Mouse (Mus musculus) limb, embryonic 11.5 days (tissue): ENCODE data around the gene Mapkapk2. TPM values are rescaled to one million over a fixed set of nuclear protein-coding genes. Genes with fewer than 3 reads are reported as not detected.
"Not testable (repeated sequence)": the region's sequence is repeated elsewhere in the genome, so short reads cannot be mapped to it uniquely, and the experiment has no call there.

Experiments
- ATAC-seq: fragments of 200-750 bp; cut with Nextera tagmentation; 2 replicates; pipeline ENCODE4 v1.8.0; 2017; ENCODE audit warnings: low read depth; ENCODE audit not compliant: insufficient number of reproducible peaks, low FRiP score, low TSS enrichment
- DNase-seq: peaks from one replicate; pipeline ENCODE4 v3.0.0-alpha.2; 2015; ENCODE audit warnings: low spot score
- H3K27ac ChIP-seq: fragments of 300-500 bp; sonication (generic); replicated peaks from 2 replicates; pipeline ENCODE4 v1.5.1; 2014; ENCODE audit warnings: low read depth, mild to moderate bottlenecking, low read length
- H3K27me3 ChIP-seq: fragments of 300-500 bp; sonication (generic); 2 replicates; pipeline ENCODE4 v1.6.1; 2014; ENCODE audit warnings: mild to moderate bottlenecking, low read length, mixed read lengths; ENCODE audit not compliant: control insufficient read depth, insufficient read depth
- H3K36me3 ChIP-seq: fragments of 300-500 bp; sonication (generic); 2 replicates; pipeline ENCODE4 v1.6.1; 2014; ENCODE audit warnings: mild to moderate bottlenecking, low read length, moderate library complexity, mixed read lengths; ENCODE audit not compliant: control insufficient read depth, insufficient read depth
- H3K4me1 ChIP-seq: fragments of 300-500 bp; sonication (generic); 2 replicates; pipeline ENCODE4 v1.6.1; 2014; ENCODE audit warnings: low read length, mixed read lengths; ENCODE audit not compliant: control insufficient read depth, insufficient read depth
- H3K4me2 ChIP-seq: fragments of 300-500 bp; sonication (generic); 2 replicates; pipeline ENCODE4 v1.6.1; 2014; ENCODE audit warnings: low read depth, mild to moderate bottlenecking, moderate library complexity; ENCODE audit not compliant: severe bottlenecking
- H3K4me3 ChIP-seq: fragments of 300-500 bp; sonication (generic); 2 replicates; pipeline ENCODE4 v1.5.1; 2014; ENCODE audit warnings: low read depth, low read length
- H3K9ac ChIP-seq: fragments of 300-500 bp; sonication (generic); 2 replicates; pipeline ENCODE4 v1.6.1; 2014; ENCODE audit warnings: mild to moderate bottlenecking, low read length
- H3K9me3 ChIP-seq: fragments of 300-500 bp; sonication (generic); 2 replicates; pipeline ENCODE4 v1.6.1; 2016; ENCODE audit warnings: low read length; ENCODE audit not compliant: control insufficient read depth
- WGBS: fragments of 180-500 bp; shearing (Covaris S2); extraction: QIAGEN DNeasy Blood & Tissue Kit; methylation state at CpG from one replicate; pipeline ENCODE4 v1.1.7; 2014; 5-methylcytosine and 5-hydroxymethylcytosine counted together
- polyA plus RNA-seq: library from polyadenylated mRNA; unstranded; fragments of >200 nt; fragmentation: Nextera tagmentation; extraction: Ambion mirVana; gene quantifications from 2 replicates; pipeline ENCODE4 v1.2.1, GENCODE M21; 2014

Mapkapk2 gene
- 43.5 and 47.6 TPM in 2 replicates for polyA plus RNA-seq

DNA sequence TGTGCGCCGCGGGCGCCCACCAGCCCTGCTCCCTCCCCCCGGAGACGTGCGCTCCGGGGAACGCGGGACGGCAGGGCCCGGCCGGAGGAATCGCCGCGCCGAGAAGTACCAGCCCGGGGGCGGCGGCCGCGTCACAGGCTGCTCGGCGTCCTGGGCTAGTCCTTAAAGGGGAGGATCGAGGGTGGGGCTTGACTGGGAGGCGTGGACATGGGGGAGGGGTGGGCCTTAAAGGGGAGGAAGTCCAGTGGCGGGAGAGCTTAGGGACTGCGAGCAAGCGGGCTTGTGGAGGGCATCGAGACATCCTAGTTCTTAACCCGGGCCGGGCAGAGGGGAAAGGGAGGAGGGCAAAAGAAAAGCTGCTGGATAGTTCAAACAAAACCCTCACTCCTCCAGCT lies at the start of gene Mapkapk2:
Gene Mapkapk2 (minus strand): TSS at position 127 of the 395 bp plus-strand sequence.
- Histone ChIP-seq H3K27me3 (no peaks in the 10 kb centered on the region), H3K4me2 (peak within 1 kb of the TSS; percentile 82), H3K9ac (peak within 1 kb of the TSS; percentile 89), H3K9me3 (no peaks in the 10 kb centered on the region), H3K4me1 (peaks cover 3% of the 10 kb centered on the region; the same call in 1 of the 2 replicates), H3K36me3 (no peaks in the 10 kb centered on the region), H3K4me3 (peak within 1 kb of the TSS; percentile 86), H3K27ac (peak within 1 kb of the TSS; percentile 68)
- DNase-seq (peak; percentile 96), ATAC-seq (peak; percentile 97)
- under 1% methylated on average over 26 of the region's 32 CpGs for whole genome bisulfite sequencing

DNA sequence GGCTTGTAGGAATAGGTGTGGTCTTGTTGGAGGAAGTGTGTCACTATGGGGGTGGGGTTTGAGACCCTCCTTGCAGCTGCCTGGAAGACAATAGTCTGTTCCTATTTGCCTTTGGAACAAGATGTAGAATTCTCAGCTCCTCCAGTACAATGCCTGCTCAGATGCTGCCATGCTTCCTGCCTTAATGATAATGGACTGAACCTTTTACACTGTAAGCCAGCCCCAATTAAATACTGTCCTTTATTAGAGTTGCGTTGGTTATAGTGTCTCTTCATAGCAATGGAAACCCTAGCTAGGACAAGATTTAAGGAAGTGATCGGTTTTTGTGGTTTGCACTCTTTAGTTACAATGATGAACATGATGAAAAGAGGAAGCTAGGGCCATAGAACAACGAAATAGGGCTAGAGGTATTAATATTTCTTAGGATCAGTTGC lies 48.6 kb upstream of the Mapkapk2 start:
- Histone ChIP-seq H3K4me3 (no peak overlapping the region), H3K9me3 (no peaks in the 10 kb centered on the region), H3K4me2 (no peak overlapping the region), H3K27ac (no peak overlapping the region), H3K4me1 (no peaks in the 10 kb centered on the region), H3K9ac (no peak overlapping the region), H3K36me3 (no peaks in the 10 kb centered on the region), H3K27me3 (no peaks in the 10 kb centered on the region)
- no peak for DNase-seq
- no peak for ATAC-seq
- 88% methylated on average over 3 of the region's 3 CpGs for WGBS

DNA sequence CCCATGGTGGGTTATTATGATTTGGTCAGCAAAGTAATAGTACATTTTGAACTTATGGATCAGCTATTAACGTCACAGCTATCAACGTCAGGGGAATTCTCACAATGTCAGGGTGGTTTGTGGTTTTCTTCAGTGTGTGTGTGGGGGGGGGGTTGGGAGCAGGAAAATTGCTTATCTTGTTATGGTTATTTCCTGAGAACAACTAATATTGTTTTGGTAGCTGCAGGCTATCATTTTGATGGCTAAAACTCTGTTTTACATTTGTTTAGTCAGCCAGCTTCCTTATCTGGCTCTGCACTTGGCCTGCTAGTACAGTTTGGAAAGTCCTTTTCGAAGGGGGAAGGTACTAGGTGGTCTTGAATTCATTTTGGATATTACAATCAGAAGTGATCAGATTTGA lies 47.6 kb upstream of the Mapkapk2 start:
- not testable (repeated sequence) for H3K27ac ChIP-seq, H3K36me3 ChIP-seq, H3K4me3 ChIP-seq, H3K27me3 ChIP-seq, H3K4me1 ChIP-seq, DNase-seq, H3K9me3 ChIP-seq, H3K4me2 ChIP-seq, ATAC-seq, H3K9ac ChIP-seq
- WGBS: 91% methylated on average over 3 of the region's 3 CpGs

DNA sequence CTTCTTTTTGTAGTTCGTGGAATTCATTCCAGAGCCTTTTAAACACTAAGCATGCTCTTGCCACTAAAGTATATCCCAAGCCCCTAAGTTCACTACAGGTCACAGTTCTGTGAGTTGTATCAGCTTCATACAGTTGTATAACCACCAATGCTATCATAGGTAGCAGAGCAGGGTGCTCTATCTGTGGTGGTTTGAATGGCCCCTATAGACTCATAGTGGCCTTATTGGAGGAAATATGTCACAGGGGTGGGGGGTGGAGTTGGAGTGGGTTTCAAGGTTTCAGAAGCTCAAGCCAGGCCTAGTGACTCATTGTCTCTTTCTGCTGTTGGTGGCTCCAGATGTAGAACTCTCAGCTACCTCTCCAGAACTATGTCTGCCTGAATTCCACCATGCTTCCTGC lies 44.8 kb upstream of the Mapkapk2 start:
- WGBS: 65% methylated on average over 1 of the region's 1 CpGs
- Histone ChIP-seq H3K9ac (no peak overlapping the region), H3K27me3 (no peaks in the 10 kb centered on the region), H3K4me2 (no peak overlapping the region), H3K9me3 (no peaks in the 10 kb centered on the region), H3K4me1 (no peaks in the 10 kb centered on the region), H3K4me3 (no peak overlapping the region), H3K27ac (no peak overlapping the region), H3K36me3 (no peaks in the 10 kb centered on the region)
- no peak for DNase-seq
- no peak for ATAC-seq

DNA sequence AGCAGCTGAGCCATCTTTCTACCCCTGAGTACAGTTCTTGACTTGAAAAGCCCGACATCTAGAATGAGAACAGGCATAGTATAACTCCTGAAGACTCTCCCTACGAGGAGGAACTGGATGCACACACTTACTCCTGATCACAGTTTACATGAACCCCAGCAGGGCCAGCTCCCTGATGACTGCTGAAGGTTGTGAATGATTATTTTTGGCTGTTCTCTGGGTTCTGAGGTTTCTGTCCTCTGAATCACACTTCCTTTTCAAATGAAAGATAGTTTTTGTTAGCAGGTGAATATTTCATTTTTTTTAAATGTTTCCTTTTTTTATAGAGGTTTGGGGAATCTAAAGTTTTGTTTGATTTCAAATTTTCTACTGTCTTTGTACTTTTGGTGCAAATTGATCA lies 43.8 kb upstream of the Mapkapk2 start:
- Histone ChIP-seq H3K27me3 (no peaks in the 10 kb centered on the region), H3K36me3 (no peaks in the 10 kb centered on the region), H3K9me3 (no peaks in the 10 kb centered on the region), H3K4me2 (no peak overlapping the region), H3K9ac (no peak overlapping the region), H3K4me3 (no peak overlapping the region), H3K27ac (no peak overlapping the region), H3K4me1 (0 out of 2 replicates have a peak, but pooled peaks cover 2% of the 10 kb centered on the region)
- DNase-seq (no peak), ATAC-seq (no peak)
- WGBS: 70% methylated on average over 2 of the region's 2 CpGs

DNA sequence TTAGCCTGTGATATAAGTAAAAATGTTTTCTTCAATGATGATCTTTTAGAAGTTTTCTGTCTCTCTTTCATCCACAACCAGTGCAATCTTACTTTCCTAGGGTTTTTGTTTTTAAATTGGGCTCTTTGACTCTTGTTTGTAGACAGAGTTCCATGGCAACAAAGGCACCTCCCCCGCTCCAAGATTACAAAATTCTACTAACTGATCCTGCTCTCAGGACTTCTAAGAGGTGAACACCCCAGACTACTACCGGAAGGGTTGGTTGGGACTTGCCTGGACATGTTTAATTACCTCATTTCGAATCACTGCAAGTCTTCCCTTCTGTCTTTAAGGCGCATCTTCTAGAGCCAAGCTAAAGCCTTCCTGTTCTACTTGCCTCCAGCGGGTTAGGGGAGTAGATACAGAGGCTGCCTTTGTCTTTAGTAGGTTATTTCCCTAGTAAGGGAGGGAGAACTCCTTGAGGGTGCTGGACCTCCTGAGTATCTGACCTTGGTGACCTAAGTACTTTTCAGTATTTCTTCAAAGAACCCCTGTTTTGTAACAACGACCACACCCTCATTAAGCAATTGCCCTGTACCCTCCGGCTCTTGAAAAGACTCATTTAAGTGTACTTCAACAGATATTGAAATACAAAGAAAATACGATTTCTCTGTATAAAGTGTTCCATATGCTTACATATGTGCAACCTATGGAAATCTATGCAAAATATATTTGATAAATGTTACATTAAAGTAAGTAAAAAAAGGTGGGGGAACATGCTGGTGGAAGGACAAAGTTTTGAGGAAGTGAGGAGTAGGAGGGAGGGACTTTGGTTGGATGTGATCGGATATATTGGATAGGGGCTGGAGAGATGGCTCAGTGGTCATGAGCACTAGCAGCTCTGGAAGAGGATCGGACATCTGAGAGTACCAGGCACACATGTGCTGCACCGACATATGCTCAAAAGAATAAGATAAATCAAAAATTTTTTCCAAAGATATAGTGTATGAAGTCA lies 41.8 kb upstream of the Mapkapk2 start:
- H3K9me3 ChIP-seq: no peaks in the 10 kb centered on the region
- H3K4me1 ChIP-seq: 0 out of 2 replicates have a peak, but pooled peaks cover 2% of the 10 kb centered on the region
- no peak for DNase-seq
- no peaks in the 10 kb centered on the region for H3K27me3 ChIP-seq
- WGBS: 76% methylated on average over 11 of the region's 11 CpGs
- no peak overlapping the region for H3K4me3 ChIP-seq
- no peaks in the 10 kb centered on the region for H3K36me3 ChIP-seq
- ATAC-seq: no peak
- no peak overlapping the region for H3K27ac ChIP-seq
- H3K9ac ChIP-seq: no peak overlapping the region
- peak overlapping the region; percentile 82; the same call in 1 of the 2 replicates for H3K4me2 ChIP-seq

DNA sequence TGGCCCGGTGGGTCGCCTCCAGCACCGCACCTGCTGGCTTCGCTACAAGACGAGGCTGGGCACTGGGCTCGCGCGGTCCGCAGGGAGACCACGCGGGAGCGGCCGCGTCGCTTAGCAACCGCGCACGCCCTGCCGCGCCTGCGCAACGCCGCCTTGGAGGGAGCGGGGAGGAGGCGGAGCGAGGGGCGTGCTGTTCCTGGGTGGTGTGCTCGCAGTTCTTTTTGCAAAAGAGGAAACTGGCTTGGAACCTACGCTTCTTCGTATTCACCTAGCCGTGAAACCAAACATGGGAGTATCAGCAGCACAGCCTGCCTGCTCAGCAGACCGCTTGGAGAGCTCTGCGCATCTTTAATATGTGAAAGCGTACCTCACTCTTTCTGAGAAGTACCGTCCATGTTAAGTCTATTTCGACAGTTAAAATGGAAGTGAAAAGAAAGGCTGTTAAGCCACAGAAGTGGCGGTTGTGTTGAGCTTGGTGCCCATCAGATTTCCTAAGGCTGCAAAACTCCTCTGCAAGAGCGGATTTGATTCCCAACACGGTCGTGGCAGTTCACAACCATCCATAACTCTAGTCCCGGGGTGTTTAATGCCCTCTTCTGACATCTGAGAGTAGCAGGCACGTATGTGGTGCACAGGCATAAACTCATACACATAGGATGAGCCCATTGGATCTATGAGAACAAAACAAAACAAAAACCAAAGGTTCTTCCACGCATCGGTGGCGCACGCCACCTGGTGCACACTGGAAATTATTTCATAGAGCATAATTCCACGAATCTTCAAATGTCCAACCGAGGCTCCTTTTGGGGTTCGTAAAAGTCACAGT lies 40.8 kb upstream of the Mapkapk2 start, which contains the start of gene Dyrk3:
Gene Dyrk3 (minus strand): TSS at position 150 of the 826 bp plus-strand sequence.
- peak; percentile 96 for ATAC-seq
- 5% methylated on average over 49 of the region's 49 CpGs for WGBS

DNA sequence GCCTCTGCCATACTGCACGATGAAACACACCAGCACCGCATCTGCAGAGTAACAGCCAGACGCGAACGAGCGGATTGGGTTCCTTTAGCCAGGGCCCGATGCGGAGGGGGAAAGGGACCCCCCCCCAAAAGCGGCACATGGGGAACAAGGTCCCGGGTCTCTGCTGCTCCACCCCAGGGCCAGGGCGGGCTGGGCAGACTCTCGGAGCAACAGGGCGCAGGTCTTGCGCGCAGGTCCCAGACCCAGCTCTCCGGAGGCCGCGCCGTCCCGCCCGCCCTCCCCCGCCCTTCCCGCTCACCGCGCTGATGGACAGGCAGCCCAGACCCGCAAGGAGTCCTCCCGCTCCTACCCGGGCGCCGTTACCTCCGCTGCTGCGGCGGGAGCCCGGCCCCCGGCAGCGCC lies 40.1 kb upstream of the Mapkapk2 start:
- H3K9me3 ChIP-seq: no peaks in the 10 kb centered on the region
- H3K9ac ChIP-seq: peak overlapping the region; percentile 72
- no peaks in the 10 kb centered on the region for H3K36me3 ChIP-seq
- peak overlapping the region; percentile 75; the same call in 1 of the 2 replicates for H3K27ac ChIP-seq
- peak overlapping the region; percentile 82 for H3K4me2 ChIP-seq
- H3K27me3 ChIP-seq: no peaks in the 10 kb centered on the region
- DNase-seq (no peak), ATAC-seq (peak; percentile 85)
- WGBS: under 1% methylated on average over 36 of the region's 36 CpGs
- 0 out of 2 replicates have a peak, but pooled peaks cover 2% of the 10 kb centered on the region for H3K4me1 ChIP-seq
- H3K4me3 ChIP-seq: peak overlapping the region; percentile 74

More for the DNA sequence above, 40.8 kb upstream of the Mapkapk2 start, which contains the start of gene Dyrk3:
- peak within 1 kb of the TSS; percentile 74 for H3K4me3 ChIP-seq
- H3K4me2 ChIP-seq: peak within 1 kb of the TSS; percentile 82
- H3K36me3 ChIP-seq: no peaks in the 10 kb centered on the region
- H3K27me3 ChIP-seq: no peaks in the 10 kb centered on the region
- H3K4me1 ChIP-seq: 0 out of 2 replicates have a peak, but pooled peaks cover 2% of the 10 kb centered on the region
- no peaks in the 10 kb centered on the region for H3K9me3 ChIP-seq
- H3K27ac ChIP-seq: peak within 1 kb of the TSS; percentile 75
- peak within 1 kb of the TSS; percentile 72 for H3K9ac ChIP-seq
- DNase-seq: peak; percentile 94
